Mouse (Mus musculus): ENCODE data around the gene Cenpp. TPM values are rescaled to one million over a fixed set of nuclear protein-coding genes. Genes with fewer than 3 reads are reported as not detected.

The Cenpp gene
- polyA plus RNA-seq, 1 experiment: 11.2 TPM

GRCm38 (mm10) chr13:49420754-49421605 lies 231.6 kb downstream of the Cenpp start, which contains the start of gene Ippk:
Ippk (plus strand) TSS chr13:49421249.
- H3K79me3 ChIP-seq (ENCODE audit: low read depth): peaks cover 46% of the 10 kb centered on the region
- TF ChIP-seq MYOD1 (IDR thresholded peaks at IDR 0.05; ENCODE audit: control insufficient read depth, insufficient read length, low read depth): no peak
- no peak for TF ChIP-seq USF1 (IDR thresholded peaks at IDR 0.05; ENCODE audit: low read depth)
- peak; percentile 25 for TF ChIP-seq FOSL1 (IDR thresholded peaks at IDR 0.05; ENCODE audit: insufficient read depth, low read length, poor library complexity, severe bottlenecking)
- TF ChIP-seq MAX (IDR thresholded peaks at IDR 0.05): peak; percentile 75
- no peak for TF ChIP-seq MYOG (IDR thresholded peaks at IDR 0.05; ENCODE audit: control insufficient read depth, extremely low read depth, insufficient read length)
- TF ChIP-seq CTCF (IDR thresholded peaks at IDR 0.05; ENCODE audit: control insufficient read depth, insufficient read depth, insufficient read length): no peak
- TF ChIP-seq CEBPB (IDR thresholded peaks at IDR 0.05; ENCODE audit: low read depth): peak; percentile 13
- H3ac ChIP-seq (ENCODE audit: control insufficient read depth, insufficient read length, low read depth): peak within 1 kb of the TSS; percentile 79

More at GRCm38 (mm10) chr13:49420754-49421605, 231.6 kb downstream of the Cenpp start, which contains the start of gene Ippk:
- no peaks in the 10 kb centered on the region for H3K27me3 ChIP-seq (ENCODE audit: control insufficient read depth, insufficient read depth, insufficient read length)
- peak within 1 kb of the TSS; percentile 80 for H3K4me3 ChIP-seq (ENCODE audit: insufficient read depth, poor library complexity, severe bottlenecking)
- H3K79me2 ChIP-seq (ENCODE audit: control insufficient read depth, insufficient read depth): peaks cover 57% of the 10 kb centered on the region
- no peaks in the 10 kb centered on the region for H3K36me3 ChIP-seq (ENCODE audit: control insufficient read depth, insufficient read depth)

Other genes starting within 250 kb of the Cenpp start
- 5.4 TPM for gene Ippk, start 231.5 kb downstream of the Cenpp start, polyA plus RNA-seq (2012; fragmentation: generic; extraction: Trizol)
- 0.59 TPM for gene Tes3-ps, start 159.5 kb downstream of the Cenpp start, polyA plus RNA-seq (2012; fragmentation: generic; extraction: Trizol)
- 0.04 TPM for gene Ecm2, start 148.0 kb downstream of the Cenpp start, polyA plus RNA-seq (2012; fragmentation: generic; extraction: Trizol)
- 0.14 TPM for gene Aspn, start 108.3 kb downstream of the Cenpp start, polyA plus RNA-seq (2012; fragmentation: generic; extraction: Trizol)
- gene Omd, start 70.3 kb downstream of the Cenpp start, polyA plus RNA-seq (2012; fragmentation: generic; extraction: Trizol): 0.32 TPM
- 4.6 TPM for gene Ogn, start 44.7 kb downstream of the Cenpp start, polyA plus RNA-seq (2012; fragmentation: generic; extraction: Trizol)
- gene Nol8, start 293 bp upstream of the Cenpp start, polyA plus RNA-seq (2012; fragmentation: generic; extraction: Trizol): 3.5 TPM
- gene Iars, start 29.3 kb upstream of the Cenpp start, polyA plus RNA-seq (2012; fragmentation: generic; extraction: Trizol): 58.7 TPM
- gene Gm30302, start 146.2 kb upstream of the Cenpp start, polyA plus RNA-seq (2012; fragmentation: generic; extraction: Trizol): not detected

All from C2C12 (cell line).